Mouse (Mus musculus) urinary bladder, postnatal 25 days (tissue): Measurements from ENCODE around the gene Tmem179.

Experiments used
- DNase-seq: peaks from one replicate; pipeline ENCODE4 v3.0.0; 2022; ENCODE audit warnings: low spot score

Gene Tmem179

GRCm38 (mm10) chr12:112537233-112537632, 20.7 kb upstream of the Tmem179 start:
- no peak for DNase-seq

GRCm38 (mm10) chr12:112533758-112534157, 17.2 kb upstream of the Tmem179 start:
- no peak for DNase-seq

GRCm38 (mm10) chr12:112518105-112518504, 1.6 kb upstream of the Tmem179 start:
- DNase-seq, result no peak

- no peak for DNase-seq
Measured at GRCm38 (mm10) chr12:112514897-112515296, 1.6 kb downstream of the Tmem179 start.

GRCm38 (mm10) chr12:112510733-112511372, 5.7 kb downstream of the Tmem179 start:
- no peak for DNase-seq

GRCm38 (mm10) chr12:112510365-112510732, 6.2 kb downstream of the Tmem179 start:
- no peak for DNase-seq

- no peak for DNase-seq
Measured at GRCm38 (mm10) chr12:112507984-112508383, 8.6 kb downstream of the Tmem179 start.

GRCm38 (mm10) chr12:112507264-112507663, 9.3 kb downstream of the Tmem179 start:
- DNase-seq, result no peak

GRCm38 (mm10) chr12:112506267-112506666, 10.3 kb downstream of the Tmem179 start:
- no peak for DNase-seq

GRCm38 (mm10) chr12:112503003-112503771, 13.4 kb downstream of the Tmem179 start:
- DNase-seq, result no peak

GRCm38 (mm10) chr12:112498683-112499082, 17.9 kb downstream of the Tmem179 start:
- peak; percentile 35 for DNase-seq

GRCm38 (mm10) chr12:112497731-112498130, 18.8 kb downstream of the Tmem179 start:
- no peak for DNase-seq

- DNase-seq, result no peak
Measured at GRCm38 (mm10) chr12:112496136-112496535, 20.4 kb downstream of the Tmem179 start.

GRCm38 (mm10) chr12:112490444-112490939, 26.1 kb downstream of the Tmem179 start:
- no peak for DNase-seq

GRCm38 (mm10) chr12:112489535-112489934, 27.0 kb downstream of the Tmem179 start:
- no peak for DNase-seq

GRCm38 (mm10) chr12:112489134-112489533, 27.4 kb downstream of the Tmem179 start, which contains the start of gene A530016L24Rik:
A530016L24Rik (plus strand) TSS chr12:112489448.
- DNase-seq, result no peak

- DNase-seq, result peak; percentile 86
Measured at GRCm38 (mm10) chr12:112473777-112474176, 42.8 kb downstream of the Tmem179 start.

- no peak for DNase-seq
Measured at GRCm38 (mm10) chr12:112470216-112470615, 46.3 kb downstream of the Tmem179 start.

GRCm38 (mm10) chr12:112469393-112469792, 47.2 kb downstream of the Tmem179 start:
- DNase-seq, result no peak

GRCm38 (mm10) chr12:112467387-112467786, 49.2 kb downstream of the Tmem179 start:
- no peak for DNase-seq

GRCm38 (mm10) chr12:112465928-112466327, 50.6 kb downstream of the Tmem179 start:
- DNase-seq, result no peak

GRCm38 (mm10) chr12:112464516-112464915, 52.0 kb downstream of the Tmem179 start:
- no peak for DNase-seq

- DNase-seq, result no peak
Measured at GRCm38 (mm10) chr12:112463750-112464444, 52.6 kb downstream of the Tmem179 start.
